Mouse (Mus musculus): ENCODE results near the gene Tbcb.

GRCm38 (mm10) chr7:30216723-30217151 is 15.3 kb downstream of the Tbcb start:
- TF ChIP-seq GATA1 (IDR thresholded peaks at IDR 0.05; ENCODE audit: borderline replicate concordance, low read length): no peak
- TF ChIP-seq FLI1 (IDR thresholded peaks at IDR 0.05; ENCODE audit: low read length): no peak

Measured in megakaryocyte, embryonic 14.5 days (primary cell).